Mouse (Mus musculus) neural tube, embryonic 12.5 days (tissue): ENCODE data around the gene Olfr1380. TPM values are rescaled to one million over a fixed set of nuclear protein-coding genes. Genes with fewer than 3 reads are reported as not detected.
"Not testable (repeated sequence)": the region's sequence is repeated elsewhere in the genome, so short reads cannot be mapped to it uniquely, and the experiment has no call there.

ENCODE experiments used
- ATAC-seq: fragments of 200-750 bp; cut with Nextera tagmentation; 2 replicates; pipeline ENCODE4 v1.8.0; 2017; ENCODE audit warnings: low read depth, mild to moderate bottlenecking, moderate TSS enrichment, moderate library complexity; ENCODE audit not compliant: low FRiP score
- H3K27ac ChIP-seq: fragments of 300-500 bp; sonication (generic); 2 replicates; pipeline ENCODE4 v1.5.1; 2016
- H3K27me3 ChIP-seq: fragments of 300-500 bp; sonication (generic); replicated peaks from 2 replicates; pipeline ENCODE4 v1.6.1; 2016; ENCODE audit warnings: mild to moderate bottlenecking
- H3K36me3 ChIP-seq: fragments of 300-500 bp; sonication (generic); 2 replicates; pipeline ENCODE4 v1.6.1; 2016; ENCODE audit warnings: mild to moderate bottlenecking
- H3K4me1 ChIP-seq: fragments of 300-500 bp; sonication (generic); 2 replicates; pipeline ENCODE4 v1.6.1; 2016
- H3K4me2 ChIP-seq: fragments of 300-500 bp; sonication (generic); replicated peaks from 2 replicates; pipeline ENCODE4 v1.6.1; 2016; ENCODE audit warnings: mild to moderate bottlenecking
- H3K4me3 ChIP-seq: fragments of 300-500 bp; sonication (generic); 2 replicates; pipeline ENCODE4 v1.5.1; 2016
- H3K9ac ChIP-seq: fragments of 300-500 bp; sonication (generic); 2 replicates; pipeline ENCODE4 v1.6.1; 2016; ENCODE audit warnings: mild to moderate bottlenecking
- H3K9me3 ChIP-seq: fragments of 300-500 bp; sonication (generic); 2 replicates; pipeline ENCODE4 v1.6.1; 2016; ENCODE audit warnings: mild to moderate bottlenecking
- WGBS: fragments of 180-500 bp; shearing (Covaris S2); methylation state at CpG from one replicate; pipeline ENCODE4 v1.1.7; 2016; 5-methylcytosine and 5-hydroxymethylcytosine counted together
- polyA plus RNA-seq: library from polyadenylated mRNA; unstranded; fragments of >200 nt; fragmentation: Nextera tagmentation; extraction: Ambion mirVana; gene quantifications from 2 replicates; pipeline ENCODE4 v1.2.1, GENCODE M21; 2016

Olfr1380 gene
- not detected in 2 replicates for polyA plus RNA-seq

- not testable (repeated sequence) for H3K9ac ChIP-seq, ATAC-seq, H3K4me1 ChIP-seq, H3K9me3 ChIP-seq, H3K27me3 ChIP-seq, H3K4me2 ChIP-seq, H3K4me3 ChIP-seq, H3K27ac ChIP-seq, H3K36me3 ChIP-seq
- WGBS, result 59% methylated on average over 5 of the region's 5 CpGs
These were observed at the start of gene Olfr1380 for GRCm38 (mm10) chr11:49556578-49556977. TSS of gene Olfr1380 (plus strand) at chr11:49556878.

DNA sequence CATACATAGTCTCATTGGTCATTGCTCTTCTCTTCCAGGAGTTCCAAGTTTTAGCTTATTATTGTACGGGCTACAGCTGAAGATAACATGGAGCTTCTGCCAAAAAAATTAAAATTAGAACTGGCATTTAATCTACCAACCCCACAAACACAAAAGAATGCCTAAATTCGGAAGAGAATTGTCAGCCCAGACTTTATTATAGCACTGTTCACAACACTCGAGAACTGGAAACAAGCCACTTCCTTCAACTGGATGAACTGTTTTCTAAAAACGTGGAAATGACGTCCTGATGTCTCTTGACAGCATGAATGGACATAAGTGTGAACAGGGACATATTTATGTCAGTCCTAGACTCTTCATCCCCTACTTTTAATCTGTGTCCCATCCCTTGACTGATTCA is 38.6 kb upstream of the Olfr1380 start:
- no peak overlapping the region for H3K4me3 ChIP-seq
- 82% methylated on average over 5 of the region's 5 CpGs for WGBS
- no peak overlapping the region for H3K4me2 ChIP-seq
- H3K9ac ChIP-seq, result no peak overlapping the region
- H3K27ac ChIP-seq, result no peak overlapping the region
- no peak for ATAC-seq
- no peaks in the 10 kb centered on the region for H3K4me1 ChIP-seq
- no peaks in the 10 kb centered on the region for H3K36me3 ChIP-seq
- H3K9me3 ChIP-seq, result no peaks in the 10 kb centered on the region
- no peaks in the 10 kb centered on the region for H3K27me3 ChIP-seq

- H3K4me1 ChIP-seq, result no peaks in the 10 kb centered on the region
- H3K9me3 ChIP-seq, result no peaks in the 10 kb centered on the region
- H3K27me3 ChIP-seq, result no peaks in the 10 kb centered on the region
- H3K4me3 ChIP-seq, result no peak within 1 kb of the TSS
- H3K4me2 ChIP-seq, result no peak within 1 kb of the TSS
- no peak within 1 kb of the TSS for H3K27ac ChIP-seq
- no peak within 1 kb of the TSS for H3K9ac ChIP-seq
- ATAC-seq, result no peak
- no peaks in the 10 kb centered on the region for H3K36me3 ChIP-seq
These were observed 37.3 kb upstream of the Olfr1380 start, which contains the start of gene Olfr1383 for GRCm38 (mm10) chr11:49519348-49519747. TSS of gene Olfr1383 (plus strand) at chr11:49519648.

- no peak for ATAC-seq
- Histone ChIP-seq H3K4me1 (no peaks in the 10 kb centered on the region), H3K9me3 (no peaks in the 10 kb centered on the region), H3K4me3 (no peak within 1 kb of the TSS), H3K9ac (no peak within 1 kb of the TSS), H3K27me3 (no peaks in the 10 kb centered on the region), H3K36me3 (no peaks in the 10 kb centered on the region), H3K27ac (no peak within 1 kb of the TSS), H3K4me2 (no peak within 1 kb of the TSS)
- WGBS, result 87% methylated on average over 3 of the region's 3 CpGs
These were observed 28.7 kb upstream of the Olfr1380 start, which contains the start of gene Olfr1382 for GRCm38 (mm10) chr11:49527947-49528346. TSS of gene Olfr1382 (plus strand) at chr11:49528247.

- H3K4me2 ChIP-seq, result no peak overlapping the region
- no peak for ATAC-seq
These were observed 23.9 kb upstream of the Olfr1380 start for GRCm38 (mm10) chr11:49532761-49533160.

DNA sequence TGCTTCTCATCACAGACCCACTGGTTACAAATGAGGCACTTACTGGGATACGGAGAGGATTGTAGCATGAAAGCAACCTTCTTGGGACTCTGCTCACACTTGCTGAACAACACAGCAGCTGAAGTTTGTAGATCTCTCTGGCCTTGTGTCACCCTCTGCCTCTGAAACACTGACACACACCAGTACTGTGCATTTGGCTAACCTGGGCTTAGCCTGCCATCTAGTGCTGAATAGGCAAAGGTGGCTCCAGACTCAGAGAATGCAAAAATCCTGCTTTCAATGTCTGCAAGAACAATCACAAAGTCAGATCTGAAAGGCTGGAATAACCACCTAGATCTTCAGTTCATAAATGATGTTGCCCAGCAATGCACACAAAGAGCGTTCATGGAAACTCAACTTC is 20.0 kb upstream of the Olfr1380 start:
- not testable (repeated sequence) for H3K9ac ChIP-seq, H3K4me3 ChIP-seq, H3K27me3 ChIP-seq, ATAC-seq, H3K27ac ChIP-seq, H3K9me3 ChIP-seq, H3K36me3 ChIP-seq, H3K4me1 ChIP-seq, H3K4me2 ChIP-seq
- 91% methylated on average over 2 of the region's 2 CpGs for WGBS

More at GRCm38 (mm10) chr11:49532761-49533160, 23.9 kb upstream of the Olfr1380 start:
- H3K4me3 ChIP-seq, result no peak overlapping the region
- H3K36me3 ChIP-seq, result no peaks in the 10 kb centered on the region
- no peak overlapping the region for H3K27ac ChIP-seq
- H3K27me3 ChIP-seq, result no peaks in the 10 kb centered on the region
- no peak overlapping the region for H3K9ac ChIP-seq
- H3K4me1 ChIP-seq, result no peaks in the 10 kb centered on the region
- no peaks in the 10 kb centered on the region for H3K9me3 ChIP-seq

- H3K4me2 ChIP-seq, H3K27me3 ChIP-seq, H3K9me3 ChIP-seq, H3K4me3 ChIP-seq, H3K4me1 ChIP-seq, ATAC-seq, H3K27ac ChIP-seq, H3K36me3 ChIP-seq, H3K9ac ChIP-seq: not testable (repeated sequence)
- 57% methylated on average over 3 of the region's 3 CpGs for WGBS
These were observed 13.5 kb upstream of the Olfr1380 start, which contains the start of gene Olfr1381 for GRCm38 (mm10) chr11:49543149-49543548. TSS of gene Olfr1381 (plus strand) at chr11:49543449.

DNA sequence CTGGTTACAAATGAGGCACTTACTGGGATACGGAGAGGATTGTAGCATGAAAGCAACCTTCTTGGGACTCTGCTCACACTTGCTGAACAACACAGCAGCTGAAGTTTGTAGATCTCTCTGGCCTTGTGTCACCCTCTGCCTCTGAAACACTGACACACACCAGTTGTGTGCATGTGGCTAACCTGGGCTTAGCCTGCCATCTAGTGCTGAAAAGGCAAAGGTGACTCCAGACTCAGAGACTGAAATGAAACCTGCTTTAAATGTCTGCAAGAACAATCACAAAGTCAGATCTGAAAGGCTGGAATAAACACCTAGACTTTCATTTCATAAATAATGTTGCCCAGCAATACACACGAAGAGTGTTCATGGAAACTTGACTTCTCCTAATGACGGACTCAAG is 2.6 kb upstream of the Olfr1380 start:
- not testable (repeated sequence) for H3K27ac ChIP-seq, H3K27me3 ChIP-seq, H3K9me3 ChIP-seq, H3K4me3 ChIP-seq, H3K4me1 ChIP-seq, H3K4me2 ChIP-seq, ATAC-seq, H3K36me3 ChIP-seq, H3K9ac ChIP-seq
- WGBS, result 83% methylated on average over 3 of the region's 3 CpGs

- H3K27me3 ChIP-seq, H3K4me2 ChIP-seq, H3K9me3 ChIP-seq, H3K36me3 ChIP-seq, ATAC-seq, H3K9ac ChIP-seq, H3K4me3 ChIP-seq, H3K4me1 ChIP-seq, H3K27ac ChIP-seq: not testable (repeated sequence)
- 42% methylated on average over 2 of the region's 2 CpGs for WGBS
These were observed 18.4 kb downstream of the Olfr1380 start for GRCm38 (mm10) chr11:49575054-49575453.

GRCm38 (mm10) chr11:49580452-49580851 is 23.8 kb downstream of the Olfr1380 start:
- not testable (repeated sequence) for H3K4me3 ChIP-seq, ATAC-seq, H3K4me1 ChIP-seq, H3K9ac ChIP-seq, H3K4me2 ChIP-seq, H3K27ac ChIP-seq, H3K9me3 ChIP-seq, H3K36me3 ChIP-seq, H3K27me3 ChIP-seq
- 86% methylated on average over 8 of the region's 8 CpGs for WGBS

GRCm38 (mm10) chr11:49590213-49590612 is 33.5 kb downstream of the Olfr1380 start:
- Histone ChIP-seq H3K9ac (no peak overlapping the region), H3K27me3 (no peaks in the 10 kb centered on the region), H3K9me3 (no peaks in the 10 kb centered on the region), H3K4me2 (no peak overlapping the region), H3K4me3 (no peak overlapping the region), H3K27ac (no peak overlapping the region), H3K4me1 (no peaks in the 10 kb centered on the region), H3K36me3 (no peaks in the 10 kb centered on the region)
- WGBS, result 93% methylated on average over 19 of the region's 19 CpGs
- no peak for ATAC-seq

GRCm38 (mm10) chr11:49597149-49597548 is 40.5 kb downstream of the Olfr1380 start:
- H3K4me2 ChIP-seq, H3K4me1 ChIP-seq, H3K36me3 ChIP-seq, H3K9ac ChIP-seq, H3K9me3 ChIP-seq, ATAC-seq, H3K4me3 ChIP-seq, H3K27me3 ChIP-seq, H3K27ac ChIP-seq: not testable (repeated sequence)
- WGBS, result 60% methylated on average over 2 of the region's 2 CpGs

- ATAC-seq, H3K9ac ChIP-seq, H3K4me2 ChIP-seq, H3K4me3 ChIP-seq, H3K9me3 ChIP-seq, H3K27ac ChIP-seq, H3K4me1 ChIP-seq, H3K36me3 ChIP-seq: not testable (repeated sequence)
- peaks cover 37% of the 10 kb centered on the region for H3K27me3 ChIP-seq
- 81% methylated on average over 5 of the region's 5 CpGs for WGBS
These were observed 51.6 kb downstream of the Olfr1380 start for GRCm38 (mm10) chr11:49608306-49608705.
